Mouse (Mus musculus) embryo, embryonic 11 days (tissue): Measurements from ENCODE around the gene Hpcal4.
"Not testable (repeated sequence)": the region's sequence is repeated elsewhere in the genome, so short reads cannot be mapped to it uniquely, and the experiment has no call there.

Source experiments
- DNase-seq: peaks from one replicate; pipeline ENCODE4 v3.0.0-alpha.2; 2015

Gene Hpcal4

GRCm38 (mm10) chr4:123182328-123183238, at the start of gene Hpcal4:
Hpcal4 (plus strand) TSS chr4:123183227.
- DNase-seq = peak; percentile 68

GRCm38 (mm10) chr4:123137551-123137950, 45.5 kb upstream of the Hpcal4 start:
- DNase-seq = no peak

GRCm38 (mm10) chr4:123139513-123140154, 43.4 kb upstream of the Hpcal4 start, which contains the start of gene Ppie:
Ppie (minus strand) TSS chr4:123139951.
- peak; percentile 96 for DNase-seq

- no peak for DNase-seq
Measured at GRCm38 (mm10) chr4:123147446-123148150, 35.4 kb upstream of the Hpcal4 start.

- no peak for DNase-seq
Measured at GRCm38 (mm10) chr4:123152003-123152402, 31.0 kb upstream of the Hpcal4 start.

- no peak for DNase-seq
Measured at GRCm38 (mm10) chr4:123152976-123153375, 30.1 kb upstream of the Hpcal4 start.

- peak; percentile 74 for DNase-seq
Measured at GRCm38 (mm10) chr4:123155004-123155403, 28.0 kb upstream of the Hpcal4 start.

GRCm38 (mm10) chr4:123155427-123155826, 27.6 kb upstream of the Hpcal4 start:
- DNase-seq = no peak

- DNase-seq = no peak
Measured at GRCm38 (mm10) chr4:123155840-123156239, 27.2 kb upstream of the Hpcal4 start.

- no peak for DNase-seq
Measured at GRCm38 (mm10) chr4:123160571-123160970, 22.5 kb upstream of the Hpcal4 start.

- not testable (repeated sequence) for DNase-seq
Measured at GRCm38 (mm10) chr4:123161251-123161650, 21.8 kb upstream of the Hpcal4 start.

- DNase-seq = peak; percentile 22
Measured at GRCm38 (mm10) chr4:123162305-123162917, 20.6 kb upstream of the Hpcal4 start.

GRCm38 (mm10) chr4:123164157-123164556, 18.9 kb upstream of the Hpcal4 start:
- DNase-seq = no peak

GRCm38 (mm10) chr4:123171811-123172210, 11.2 kb upstream of the Hpcal4 start:
- DNase-seq = no peak

- peak; percentile 89 for DNase-seq
Measured at GRCm38 (mm10) chr4:123183239-123184056, 421 bp downstream of the Hpcal4 start.

- peak; percentile 17 for DNase-seq
Measured at GRCm38 (mm10) chr4:123184816-123185215, 1.8 kb downstream of the Hpcal4 start.

GRCm38 (mm10) chr4:123192336-123192735, 9.3 kb downstream of the Hpcal4 start:
- no peak for DNase-seq

GRCm38 (mm10) chr4:123193791-123194190, 10.8 kb downstream of the Hpcal4 start:
- no peak for DNase-seq

GRCm38 (mm10) chr4:123196695-123197094, 13.7 kb downstream of the Hpcal4 start:
- DNase-seq = no peak

- DNase-seq = peak; percentile 89
Measured at GRCm38 (mm10) chr4:123200771-123201185, 17.8 kb downstream of the Hpcal4 start.

- DNase-seq = peak; percentile 61
Measured at GRCm38 (mm10) chr4:123201186-123202093, 18.4 kb downstream of the Hpcal4 start, which contains the start of gene Nt5c1a. Nt5c1a (plus strand) TSS chr4:123201504.
